Mouse (Mus musculus) embryonic facial prominence, embryonic 14.5 days (tissue): ENCODE data around the gene Zfp91. TPM values are rescaled to one million over a fixed set of nuclear protein-coding genes. Genes with fewer than 3 reads are reported as not detected.

ENCODE experiments used
- ATAC-seq: fragments of 200-750 bp; cut with Nextera tagmentation; 2 replicates; pipeline ENCODE4 v1.8.0; 2017; ENCODE audit warnings: low read depth, moderate number of reproducible peaks, moderate TSS enrichment
- DNase-seq: peaks from one replicate; pipeline ENCODE4 v3.0.0-alpha.2; 2015; ENCODE audit warnings: low spot score
- H3K27ac ChIP-seq: fragments of 300-500 bp; sonication (generic); replicated peaks from 2 replicates; pipeline ENCODE4 v1.5.1; 2014; ENCODE audit warnings: low read depth, mild to moderate bottlenecking, low read length, moderate library complexity
- H3K27me3 ChIP-seq: fragments of 300-500 bp; sonication (generic); replicated peaks from 2 replicates; pipeline ENCODE4 v1.6.1; 2014; ENCODE audit warnings: low read length; ENCODE audit not compliant: control insufficient read depth, insufficient read depth
- H3K36me3 ChIP-seq: fragments of 300-500 bp; sonication (generic); 2 replicates; pipeline ENCODE4 v1.6.1; 2014; ENCODE audit warnings: low read length, mixed read lengths; ENCODE audit not compliant: control insufficient read depth, insufficient read depth
- H3K4me1 ChIP-seq: fragments of 300-500 bp; sonication (generic); 2 replicates; pipeline ENCODE4 v1.6.1; 2014; ENCODE audit warnings: antibody characterized with exemption, low read length; ENCODE audit not compliant: control insufficient read depth, insufficient read depth
- H3K4me2 ChIP-seq: fragments of 300-500 bp; sonication (generic); 2 replicates; pipeline ENCODE4 v1.6.1; 2014; ENCODE audit warnings: low read depth, mild to moderate bottlenecking, low read length, moderate library complexity, mixed read lengths
- H3K4me3 ChIP-seq: fragments of 300-500 bp; sonication (generic); 2 replicates; pipeline ENCODE4 v1.5.1; 2014; ENCODE audit warnings: low read depth, mild to moderate bottlenecking, low read length
- H3K9ac ChIP-seq: fragments of 300-500 bp; sonication (generic); 2 replicates; pipeline ENCODE4 v1.6.1; 2014; ENCODE audit warnings: low read depth, mild to moderate bottlenecking, low read length, moderate library complexity, mixed read lengths
- H3K9me3 ChIP-seq: fragments of 300-500 bp; sonication (generic); 2 replicates; pipeline ENCODE4 v1.6.1; 2016; ENCODE audit warnings: low read length; ENCODE audit not compliant: control insufficient read depth
- WGBS: fragments of 180-500 bp; shearing (Covaris S2); extraction: QIAGEN DNeasy Blood & Tissue Kit; methylation state at CpG from one replicate; pipeline ENCODE4 v1.1.7; 2014; 5-methylcytosine and 5-hydroxymethylcytosine counted together
- polyA plus RNA-seq: library from polyadenylated mRNA; unstranded; fragments of >200 nt; fragmentation: Nextera tagmentation; extraction: Ambion mirVana; gene quantifications from 2 replicates; pipeline ENCODE4 v1.2.1, GENCODE M21; 2014

The Zfp91 gene
- polyA plus RNA-seq, 1 experiment from 2014 or later, result 10.1 TPM

GRCm38 (mm10) chr19:12798404-12798803, 2.5 kb upstream of the Zfp91 start:
- 76% methylated on average over 4 of the region's 4 CpGs for WGBS
- Histone ChIP-seq H3K9me3 (no peaks in the 10 kb centered on the region), H3K27ac (no peak overlapping the region), H3K4me2 (no peak overlapping the region), H3K36me3 (no peaks in the 10 kb centered on the region), H3K4me1 (0 out of 2 replicates have a peak, but pooled peaks cover 2% of the 10 kb centered on the region), H3K27me3 (no peaks in the 10 kb centered on the region), H3K4me3 (no peak overlapping the region), H3K9ac (no peak overlapping the region)
- no peak for ATAC-seq
- no peak for DNase-seq

GRCm38 (mm10) chr19:12797071-12797470, 1.1 kb upstream of the Zfp91 start:
- Histone ChIP-seq H3K27ac (peak overlapping the region; percentile 100), H3K36me3 (no peaks in the 10 kb centered on the region), H3K27me3 (no peaks in the 10 kb centered on the region), H3K4me3 (peak overlapping the region; percentile 94), H3K9ac (peak overlapping the region; percentile 68), H3K4me1 (peaks cover 8% of the 10 kb centered on the region; the same call in 1 of the 2 replicates), H3K9me3 (no peaks in the 10 kb centered on the region), H3K4me2 (peak overlapping the region; percentile 67)
- peak; percentile 80 for DNase-seq
- whole genome bisulfite sequencing, result 1% methylated on average over 7 of the region's 7 CpGs
- no peak for ATAC-seq

GRCm38 (mm10) chr19:12796328-12796931, 504 bp upstream of the Zfp91 start:
- Histone ChIP-seq H3K4me3 (peak overlapping the region; percentile 94), H3K9me3 (no peaks in the 10 kb centered on the region), H3K27me3 (no peaks in the 10 kb centered on the region), H3K36me3 (no peaks in the 10 kb centered on the region), H3K4me1 (peaks cover 11% of the 10 kb centered on the region; the same call in 1 of the 2 replicates), H3K27ac (peak overlapping the region; percentile 100), H3K4me2 (peak overlapping the region; percentile 67), H3K9ac (peak overlapping the region; percentile 68)
- peak; percentile 87 for DNase-seq
- WGBS, result 0% methylated on average over 29 of the region's 29 CpGs
- ATAC-seq, result peak; percentile 16

- Histone ChIP-seq H3K27ac (peak overlapping the region; percentile 100), H3K27me3 (no peaks in the 10 kb centered on the region), H3K9me3 (no peaks in the 10 kb centered on the region), H3K9ac (peak overlapping the region; percentile 99), H3K36me3 (no peaks in the 10 kb centered on the region), H3K4me2 (peak overlapping the region; percentile 69), H3K4me3 (peak overlapping the region; percentile 94), H3K4me1 (peaks cover 11% of the 10 kb centered on the region; the same call in 1 of the 2 replicates)
- ATAC-seq, result peak; percentile 5
- DNase-seq, result no peak
- WGBS, result no CpG with 5 or more reads among the region's 63 CpGs
These were observed 816 bp downstream of the Zfp91 start for GRCm38 (mm10) chr19:12795110-12795509.

- Histone ChIP-seq H3K36me3 (no peaks in the 10 kb centered on the region; the same call in 1 of the 2 replicates), H3K27me3 (no peaks in the 10 kb centered on the region), H3K9ac (peak overlapping the region; percentile 99), H3K4me2 (peak overlapping the region; percentile 69), H3K4me1 (peaks cover 11% of the 10 kb centered on the region; the same call in 1 of the 2 replicates), H3K9me3 (no peaks in the 10 kb centered on the region), H3K27ac (peak overlapping the region; percentile 100), H3K4me3 (peak overlapping the region; percentile 94)
- WGBS, result 1% methylated on average over 22 of the region's 39 CpGs
- DNase-seq, result peak; percentile 95
- peak; percentile 65 for ATAC-seq
These were observed 1.6 kb downstream of the Zfp91 start for GRCm38 (mm10) chr19:12794056-12795044.

GRCm38 (mm10) chr19:12792374-12792773, 3.6 kb downstream of the Zfp91 start:
- Histone ChIP-seq H3K27me3 (no peaks in the 10 kb centered on the region), H3K36me3 (peaks cover 5% of the 10 kb centered on the region; the same call in 1 of the 2 replicates), H3K4me1 (peaks cover 11% of the 10 kb centered on the region; the same call in 1 of the 2 replicates), H3K4me2 (no peak overlapping the region), H3K9me3 (no peaks in the 10 kb centered on the region), H3K4me3 (no peak overlapping the region), H3K9ac (no peak overlapping the region), H3K27ac (no peak overlapping the region)
- ATAC-seq (no peak), DNase-seq (no peak)

- no peak for DNase-seq
- Histone ChIP-seq H3K4me3 (no peak overlapping the region), H3K4me1 (peaks cover 3% of the 10 kb centered on the region; the same call in 1 of the 2 replicates), H3K9ac (no peak overlapping the region), H3K27me3 (no peaks in the 10 kb centered on the region), H3K9me3 (no peaks in the 10 kb centered on the region), H3K27ac (no peak overlapping the region), H3K4me2 (no peak overlapping the region), H3K36me3 (peaks cover 5% of the 10 kb centered on the region; the same call in 1 of the 2 replicates)
- 71% methylated on average over 4 of the region's 4 CpGs for WGBS
- no peak for ATAC-seq
These were observed 8.2 kb downstream of the Zfp91 start for GRCm38 (mm10) chr19:12787721-12788120.

- WGBS, result 69% methylated on average over 2 of the region's 2 CpGs
- H3K9me3 ChIP-seq, result no peaks in the 10 kb centered on the region
- ATAC-seq (no peak), DNase-seq (no peak)
- no peak overlapping the region for H3K9ac ChIP-seq
- no peak overlapping the region for H3K4me3 ChIP-seq
- peaks cover 5% of the 10 kb centered on the region; the same call in 1 of the 2 replicates for H3K36me3 ChIP-seq
- H3K27me3 ChIP-seq, result no peaks in the 10 kb centered on the region
- H3K4me1 ChIP-seq, result peaks cover 3% of the 10 kb centered on the region; the same call in 1 of the 2 replicates
- H3K27ac ChIP-seq, result no peak overlapping the region
- H3K4me2 ChIP-seq, result no peak overlapping the region
These were observed 9.0 kb downstream of the Zfp91 start for GRCm38 (mm10) chr19:12786803-12787395.
